Mouse (Mus musculus): ENCODE measurements around the gene Ipo7. TPM values are rescaled to one million over a fixed set of nuclear protein-coding genes. Genes with fewer than 3 reads are reported as not detected.

Ipo7 gene
- polyA plus RNA-seq, 1 experiment from 2014 or later, result 22.9 TPM

DNA sequence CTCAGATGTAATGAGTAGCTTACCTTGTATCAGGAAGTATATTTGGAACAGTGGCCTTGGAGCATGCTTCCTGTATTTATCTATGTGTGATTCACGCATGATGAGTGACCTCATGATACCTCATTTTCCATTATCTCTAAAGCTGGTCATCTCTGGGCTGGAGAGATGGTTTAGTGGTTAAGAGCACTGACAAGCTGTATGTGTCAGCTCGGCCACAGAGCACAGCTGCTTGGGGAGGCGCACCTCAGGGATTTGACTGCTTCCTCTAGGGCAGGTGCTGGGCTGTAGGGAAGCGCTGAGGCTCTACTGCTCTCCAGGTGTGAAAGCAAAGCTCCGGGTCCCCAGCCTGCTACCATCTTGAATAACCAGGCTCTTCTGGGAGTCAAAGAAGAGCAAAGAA is 60.1 kb downstream of the Ipo7 start:
- Histone ChIP-seq H3K27me3 (replicated peaks; ENCODE audit: control insufficient read depth, insufficient read depth, low read length) (no peaks in the 10 kb centered on the region), H3K27ac (replicated peaks; ENCODE audit: low read depth, low read length) (no peak overlapping the region), H3K4me1 (ENCODE audit: control insufficient read depth, insufficient read depth, low read length) (no peaks in the 10 kb centered on the region), H3K9ac (ENCODE audit: low read depth, low read length) (no peak overlapping the region), H3K4me2 (ENCODE audit: low read depth, low read length) (no peak overlapping the region), H3K9me3 (ENCODE audit: control insufficient read depth, low read length) (no peaks in the 10 kb centered on the region), H3K4me3 (ENCODE audit: low read depth, low read length) (no peak overlapping the region), H3K36me3 (ENCODE audit: control insufficient read depth, insufficient read depth, low read length) (peaks cover 95% of the 10 kb centered on the region)
- 86% methylated on average over 5 of the region's 5 CpGs for WGBS
- DNase-seq (ENCODE audit: low spot score) (no peak), ATAC-seq (ENCODE audit: low read depth) (no peak)

DNA sequence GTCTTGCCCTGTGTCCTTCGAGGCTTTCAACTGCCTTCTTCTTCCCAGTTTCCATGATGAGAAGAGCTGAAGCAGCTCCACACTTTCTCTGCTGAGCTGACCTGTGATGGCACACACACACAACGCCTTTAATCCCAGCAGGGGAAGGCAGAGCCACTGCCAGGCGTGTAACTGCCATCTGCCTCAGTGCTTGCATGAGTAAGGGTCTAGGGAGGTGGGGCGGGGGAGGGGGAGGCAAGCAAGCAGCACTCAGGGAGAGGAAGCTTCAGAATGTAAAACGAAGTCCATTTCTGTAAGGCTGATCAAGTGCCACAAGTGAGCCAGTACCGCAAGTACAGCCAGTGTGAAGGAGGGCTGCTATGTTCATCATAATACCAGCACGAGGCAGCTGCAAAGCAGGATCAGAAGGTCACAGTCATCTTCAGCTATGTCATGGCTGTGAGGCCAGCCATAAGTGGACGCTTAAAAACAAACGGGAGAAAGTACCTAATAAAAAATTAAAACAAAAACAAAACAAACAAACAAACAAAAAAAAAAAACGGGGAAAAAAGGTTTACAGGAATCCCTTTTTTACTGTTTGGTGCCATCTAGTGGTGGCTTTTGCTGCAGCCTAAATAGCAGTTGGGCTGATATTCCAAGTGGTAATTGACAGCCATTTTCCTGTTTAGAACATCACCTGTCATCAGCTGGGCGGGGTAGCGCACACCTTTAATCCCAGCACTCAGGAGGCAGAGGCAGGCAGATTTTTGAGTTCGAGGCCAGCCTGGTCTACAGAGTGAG is 65.5 kb downstream of the Ipo7 start:
- no peak overlapping the region for H3K9ac ChIP-seq (ENCODE audit: low read depth, low read length)
- H3K9me3 ChIP-seq (ENCODE audit: control insufficient read depth, low read length), result no peaks in the 10 kb centered on the region
- H3K4me2 ChIP-seq (ENCODE audit: low read depth, low read length), result no peak overlapping the region
- 69% methylated on average over 13 of the region's 13 CpGs for WGBS
- no peaks in the 10 kb centered on the region for H3K27me3 ChIP-seq (replicated peaks; ENCODE audit: control insufficient read depth, insufficient read depth, low read length)
- no peak overlapping the region for H3K4me3 ChIP-seq (ENCODE audit: low read depth, low read length)
- ATAC-seq (ENCODE audit: low read depth) (no peak), DNase-seq (ENCODE audit: low spot score) (peak; percentile 76)
- peaks cover 98% of the 10 kb centered on the region for H3K36me3 ChIP-seq (ENCODE audit: control insufficient read depth, insufficient read depth, low read length)
- H3K4me1 ChIP-seq (ENCODE audit: control insufficient read depth, insufficient read depth, low read length), result no peaks in the 10 kb centered on the region
- H3K27ac ChIP-seq (replicated peaks; ENCODE audit: low read depth, low read length), result no peak overlapping the region

DNA sequence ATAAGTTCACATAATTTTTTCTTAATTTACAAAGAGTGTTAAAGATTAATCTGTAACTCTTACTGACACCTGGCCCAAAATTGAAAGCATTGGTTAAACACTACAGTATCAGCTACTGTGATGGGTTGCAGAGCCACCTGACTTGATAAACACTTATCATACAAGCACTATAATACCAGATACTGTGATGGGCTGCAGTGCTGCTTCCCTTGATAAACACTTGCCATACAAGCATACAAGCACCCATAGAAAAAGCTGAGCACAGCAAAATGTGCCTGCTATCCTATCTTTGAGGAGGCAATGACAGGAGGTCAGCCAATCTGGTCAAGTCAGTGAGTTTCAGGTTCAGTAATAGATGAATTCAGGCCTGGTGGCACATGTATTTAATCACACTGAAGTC is 67.1 kb downstream of the Ipo7 start:
- Histone ChIP-seq H3K9me3 (ENCODE audit: control insufficient read depth, low read length) (no peaks in the 10 kb centered on the region), H3K4me3 (ENCODE audit: low read depth, low read length) (no peak overlapping the region), H3K36me3 (ENCODE audit: control insufficient read depth, insufficient read depth, low read length) (peaks cover 98% of the 10 kb centered on the region), H3K9ac (ENCODE audit: low read depth, low read length) (no peak overlapping the region), H3K27me3 (replicated peaks; ENCODE audit: control insufficient read depth, insufficient read depth, low read length) (no peaks in the 10 kb centered on the region), H3K4me1 (ENCODE audit: control insufficient read depth, insufficient read depth, low read length) (no peaks in the 10 kb centered on the region), H3K4me2 (ENCODE audit: low read depth, low read length) (no peak overlapping the region), H3K27ac (replicated peaks; ENCODE audit: low read depth, low read length) (no peak overlapping the region)
- no peak for DNase-seq (ENCODE audit: low spot score)
- no peak for ATAC-seq (ENCODE audit: low read depth)

DNA sequence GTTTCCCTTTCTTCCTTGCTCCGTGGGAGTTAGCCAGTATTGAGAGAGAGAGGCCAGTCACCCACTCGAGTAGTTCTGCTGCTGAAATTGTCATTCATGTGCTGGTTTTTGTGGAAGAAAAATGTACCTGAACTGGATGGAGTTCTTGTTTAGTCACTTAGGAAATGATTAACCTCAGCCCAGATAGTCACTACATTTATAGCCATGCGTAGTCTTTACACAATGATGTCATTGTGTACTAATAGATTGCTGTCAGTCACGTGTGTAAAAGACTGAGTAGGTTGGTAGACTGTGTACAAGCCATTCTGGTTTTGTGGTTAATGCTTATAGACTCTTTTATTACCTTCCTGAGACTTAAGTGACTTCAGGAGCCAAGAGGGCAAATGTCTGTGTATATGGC is 69.8 kb downstream of the Ipo7 start:
- DNase-seq (ENCODE audit: low spot score) (no peak), ATAC-seq (ENCODE audit: low read depth) (no peak)
- Histone ChIP-seq H3K9ac (ENCODE audit: low read depth, low read length) (no peak overlapping the region), H3K36me3 (ENCODE audit: control insufficient read depth, insufficient read depth, low read length) (peaks cover 96% of the 10 kb centered on the region), H3K4me2 (ENCODE audit: low read depth, low read length) (no peak overlapping the region), H3K27me3 (replicated peaks; ENCODE audit: control insufficient read depth, insufficient read depth, low read length) (no peaks in the 10 kb centered on the region), H3K9me3 (ENCODE audit: control insufficient read depth, low read length) (no peaks in the 10 kb centered on the region), H3K4me3 (ENCODE audit: low read depth, low read length) (no peak overlapping the region), H3K4me1 (ENCODE audit: control insufficient read depth, insufficient read depth, low read length) (no peaks in the 10 kb centered on the region), H3K27ac (replicated peaks; ENCODE audit: low read depth, low read length) (no peak overlapping the region)
- WGBS, result 78% methylated on average over 4 of the region's 4 CpGs

DNA sequence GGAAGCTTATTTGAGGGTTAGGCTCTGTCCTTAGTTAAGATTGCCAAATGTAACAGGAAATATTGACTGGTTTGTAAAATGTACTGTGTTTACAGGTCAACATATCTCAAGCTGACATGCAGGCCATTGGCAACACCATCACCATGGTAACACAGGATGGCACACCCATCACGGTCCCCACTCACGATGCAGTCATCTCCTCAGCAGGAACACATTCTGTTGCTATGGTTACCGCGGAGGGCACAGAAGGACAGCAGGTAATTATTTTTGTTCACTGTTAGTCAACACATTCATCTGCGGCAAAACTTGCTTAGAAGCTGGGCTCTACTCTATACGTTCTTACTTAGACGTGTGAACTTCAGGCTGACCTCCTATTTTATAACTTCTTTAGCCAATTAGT is 73.6 kb downstream of the Ipo7 start:
- peaks cover 95% of the 10 kb centered on the region for H3K36me3 ChIP-seq (ENCODE audit: control insufficient read depth, insufficient read depth, low read length)
- no peaks in the 10 kb centered on the region for H3K4me1 ChIP-seq (ENCODE audit: control insufficient read depth, insufficient read depth, low read length)
- no peak overlapping the region for H3K27ac ChIP-seq (replicated peaks; ENCODE audit: low read depth, low read length)
- no peak overlapping the region for H3K9ac ChIP-seq (ENCODE audit: low read depth, low read length)
- H3K27me3 ChIP-seq (replicated peaks; ENCODE audit: control insufficient read depth, insufficient read depth, low read length), result no peaks in the 10 kb centered on the region
- DNase-seq (ENCODE audit: low spot score), result no peak
- ATAC-seq (ENCODE audit: low read depth), result no peak
- no peak overlapping the region for H3K4me2 ChIP-seq (ENCODE audit: low read depth, low read length)
- no peaks in the 10 kb centered on the region for H3K9me3 ChIP-seq (ENCODE audit: control insufficient read depth, low read length)
- 82% methylated on average over 7 of the region's 7 CpGs for WGBS
- no peak overlapping the region for H3K4me3 ChIP-seq (ENCODE audit: low read depth, low read length)

DNA sequence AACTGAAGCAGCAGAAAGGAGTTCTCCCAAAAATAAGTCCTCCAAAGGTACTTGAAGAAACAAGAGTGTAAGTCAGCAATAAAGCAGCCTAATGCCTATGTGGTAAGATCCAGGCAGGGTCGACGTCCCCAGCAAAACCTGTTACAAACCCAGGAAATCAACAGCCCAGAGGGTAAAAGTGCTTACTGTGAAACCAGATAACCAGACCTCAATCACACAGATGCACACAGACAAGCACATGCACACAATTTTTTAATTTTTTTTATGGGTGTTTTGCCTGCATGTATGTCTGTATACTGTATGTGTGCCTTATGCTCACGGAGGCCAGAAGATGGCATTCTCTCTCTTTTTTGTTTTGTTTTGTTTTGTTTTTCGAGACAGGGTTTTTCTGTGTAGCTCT is 78.3 kb downstream of the Ipo7 start:
- H3K27me3 ChIP-seq (replicated peaks; ENCODE audit: control insufficient read depth, insufficient read depth, low read length), result no peaks in the 10 kb centered on the region
- H3K4me1 ChIP-seq (ENCODE audit: control insufficient read depth, insufficient read depth, low read length), result no peaks in the 10 kb centered on the region
- WGBS, result 83% methylated on average over 4 of the region's 4 CpGs
- DNase-seq (ENCODE audit: low spot score) (no peak), ATAC-seq (ENCODE audit: low read depth) (no peak)
- H3K9ac ChIP-seq (ENCODE audit: low read depth, low read length), result no peak overlapping the region
- H3K4me3 ChIP-seq (ENCODE audit: low read depth, low read length), result no peak overlapping the region
- no peak overlapping the region for H3K4me2 ChIP-seq (ENCODE audit: low read depth, low read length)
- peaks cover 54% of the 10 kb centered on the region for H3K36me3 ChIP-seq (ENCODE audit: control insufficient read depth, insufficient read depth, low read length)
- no peaks in the 10 kb centered on the region for H3K9me3 ChIP-seq (ENCODE audit: control insufficient read depth, low read length)
- H3K27ac ChIP-seq (replicated peaks; ENCODE audit: low read depth, low read length), result no peak overlapping the region

DNA sequence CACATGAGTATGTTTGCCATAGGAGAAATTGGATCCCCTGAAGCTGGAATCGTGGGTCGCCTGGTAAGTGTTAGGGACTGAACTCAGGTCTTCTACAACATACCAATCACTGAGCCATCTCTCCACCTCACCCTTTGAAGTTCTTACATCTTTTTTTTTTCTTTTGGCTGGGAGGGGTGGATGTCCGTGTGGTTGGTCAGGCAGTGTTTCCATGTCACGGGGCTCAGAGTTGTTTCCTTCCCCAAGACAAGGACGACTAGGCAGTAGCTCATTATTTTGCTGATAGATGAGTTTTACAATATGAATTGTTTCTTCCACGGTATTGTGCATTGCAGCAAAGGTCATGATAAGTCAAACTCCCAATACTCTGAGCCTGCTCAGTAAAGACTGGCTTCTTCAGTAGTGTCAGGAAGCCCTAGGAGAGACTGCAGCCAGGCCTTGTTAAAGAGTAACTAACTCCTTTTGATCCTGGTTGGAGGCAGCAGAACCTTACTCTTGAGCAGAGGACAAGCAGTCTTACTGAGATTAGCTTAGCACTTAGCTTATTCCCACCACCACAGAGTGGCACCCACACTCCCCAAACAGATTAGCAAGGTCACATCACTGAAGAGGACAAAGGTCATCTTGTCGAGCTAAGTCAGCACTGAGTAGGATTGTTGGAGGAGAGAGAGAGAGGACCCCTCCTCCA is 79.2 kb downstream of the Ipo7 start:
- no peak overlapping the region for H3K27ac ChIP-seq (replicated peaks; ENCODE audit: low read depth, low read length)
- no peak for ATAC-seq (ENCODE audit: low read depth)

DNA sequence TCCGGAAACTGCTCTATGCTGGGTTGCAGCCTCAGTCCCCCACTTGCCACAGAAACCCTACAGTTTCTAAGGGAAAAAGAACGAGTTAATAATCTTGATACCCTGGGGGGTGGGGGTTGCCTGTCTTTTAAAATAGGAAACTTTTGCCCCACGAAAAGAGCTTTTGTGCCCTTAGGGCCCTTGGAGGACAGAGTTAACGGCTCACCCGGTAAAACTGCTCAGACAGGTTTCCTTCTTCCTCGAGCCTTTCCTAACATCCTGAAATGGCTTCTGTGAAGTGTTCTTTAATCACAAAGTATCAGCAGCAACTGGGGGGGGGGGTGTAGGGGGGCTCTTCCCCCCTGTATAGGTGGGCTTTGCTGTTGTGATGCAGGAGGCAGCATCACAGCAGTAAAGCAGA is 82.8 kb downstream of the Ipo7 start:
- peaks cover 9% of the 10 kb centered on the region for H3K36me3 ChIP-seq (ENCODE audit: control insufficient read depth, insufficient read depth, low read length)
- H3K4me3 ChIP-seq (ENCODE audit: low read depth, low read length), result no peak overlapping the region
- no peak overlapping the region for H3K27ac ChIP-seq (replicated peaks; ENCODE audit: low read depth, low read length)
- H3K9me3 ChIP-seq (ENCODE audit: control insufficient read depth, low read length), result no peaks in the 10 kb centered on the region
- H3K4me1 ChIP-seq (ENCODE audit: control insufficient read depth, insufficient read depth, low read length), result no peaks in the 10 kb centered on the region
- WGBS, result 26% methylated on average over 6 of the region's 6 CpGs
- H3K4me2 ChIP-seq (ENCODE audit: low read depth, low read length), result no peak overlapping the region
- H3K27me3 ChIP-seq (replicated peaks; ENCODE audit: control insufficient read depth, insufficient read depth, low read length), result no peaks in the 10 kb centered on the region
- H3K9ac ChIP-seq (ENCODE audit: low read depth, low read length), result no peak overlapping the region
- ATAC-seq (ENCODE audit: low read depth) (peak; percentile 44), DNase-seq (ENCODE audit: low spot score) (peak; percentile 72)

More for the DNA sequence above, 79.2 kb downstream of the Ipo7 start:
- Histone ChIP-seq H3K9ac (ENCODE audit: low read depth, low read length) (no peak overlapping the region), H3K27me3 (replicated peaks; ENCODE audit: control insufficient read depth, insufficient read depth, low read length) (no peaks in the 10 kb centered on the region), H3K9me3 (ENCODE audit: control insufficient read depth, low read length) (no peaks in the 10 kb centered on the region), H3K4me1 (ENCODE audit: control insufficient read depth, insufficient read depth, low read length) (no peaks in the 10 kb centered on the region), H3K4me3 (ENCODE audit: low read depth, low read length) (no peak overlapping the region), H3K36me3 (ENCODE audit: control insufficient read depth, insufficient read depth, low read length) (peaks cover 45% of the 10 kb centered on the region), H3K4me2 (ENCODE audit: low read depth, low read length) (no peak overlapping the region)
- no peak for DNase-seq (ENCODE audit: low spot score)
- WGBS, result 52% methylated on average over 7 of the region's 7 CpGs

DNA sequence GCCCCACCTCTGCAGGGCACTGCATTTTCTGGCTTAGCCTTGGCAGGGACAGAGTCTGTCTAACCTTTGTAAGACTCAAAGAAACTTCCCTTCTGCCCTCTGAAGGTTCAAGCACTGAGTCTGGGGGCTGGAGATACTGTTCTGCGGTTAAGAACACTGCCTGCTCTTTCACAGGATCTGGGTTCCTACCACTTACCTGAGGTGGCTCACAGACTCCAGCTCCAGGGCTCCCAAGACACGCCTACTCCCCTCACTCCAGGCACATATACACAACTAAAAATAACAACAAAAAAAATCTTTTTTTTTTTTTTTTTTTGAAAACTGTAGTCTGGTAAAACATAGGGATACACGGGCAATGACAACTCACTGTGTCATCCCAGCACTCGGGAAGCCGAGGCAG is 83.2 kb downstream of the Ipo7 start:
- DNase-seq (ENCODE audit: low spot score) (no peak), ATAC-seq (ENCODE audit: low read depth) (no peak; the same call in 1 of the 2 replicates)
- Histone ChIP-seq H3K9me3 (ENCODE audit: control insufficient read depth, low read length) (no peaks in the 10 kb centered on the region), H3K36me3 (ENCODE audit: control insufficient read depth, insufficient read depth, low read length) (peaks cover 5% of the 10 kb centered on the region), H3K4me2 (ENCODE audit: low read depth, low read length) (no peak overlapping the region), H3K27me3 (replicated peaks; ENCODE audit: control insufficient read depth, insufficient read depth, low read length) (no peaks in the 10 kb centered on the region), H3K27ac (replicated peaks; ENCODE audit: low read depth, low read length) (no peak overlapping the region), H3K4me3 (ENCODE audit: low read depth, low read length) (no peak overlapping the region), H3K9ac (ENCODE audit: low read depth, low read length) (no peak overlapping the region), H3K4me1 (ENCODE audit: control insufficient read depth, insufficient read depth, low read length) (no peaks in the 10 kb centered on the region)
- 65% methylated on average over 5 of the region's 5 CpGs for WGBS
